Mouse (Mus musculus) heart, postnatal 36 days (tissue): ENCODE data around the gene Kctd19. TPM values are rescaled to one million over a fixed set of nuclear protein-coding genes. Genes with fewer than 3 reads are reported as not detected.
A peak's percentile ranks its signal among the peaks of the same experiment; 100 is the strongest.

Source experiments
- DNase-seq, 2 experiments: peaks; one replicate each; pipeline ENCODE4 v3.0.0; 2021 to 2022
- intact Hi-C: fragments of 180-260 bp; cut with DNase I; formaldehyde crosslinking; loops from one replicate; pipeline ENCODE4 v1.15.1; 2025
- total RNA-seq, 2 experiments: library from RNA; stranded (reverse); gene quantifications; 2 replicates each; pipeline ENCODE4 v1.2.3; 2021

The Kctd19 gene
- total RNA-seq, 2 experiments from 2014 or later, result 0.24 to 0.53 TPM

DNA sequence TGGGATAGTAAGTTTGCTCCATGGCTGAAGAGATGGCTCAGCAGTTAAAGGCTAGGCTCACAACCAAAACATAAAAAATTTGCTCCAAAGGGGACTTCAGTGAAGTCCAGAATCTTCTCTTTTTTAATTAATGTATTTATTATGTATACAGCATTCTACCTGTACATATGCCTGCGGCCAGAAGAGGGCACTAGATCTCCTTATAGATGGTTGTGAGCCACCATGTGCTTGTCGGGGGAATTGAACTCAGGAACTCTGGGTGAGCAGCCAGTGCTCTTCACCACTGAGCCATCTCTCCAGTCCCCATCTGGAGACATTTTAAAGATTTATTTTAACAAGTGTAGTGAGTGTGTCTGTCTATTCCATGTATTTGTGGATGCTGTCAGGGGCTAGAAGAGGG is 46.2 kb downstream of the Kctd19 start:
- intact Hi-C loops, result no loop called here
- DNase-seq, result no peak

DNA sequence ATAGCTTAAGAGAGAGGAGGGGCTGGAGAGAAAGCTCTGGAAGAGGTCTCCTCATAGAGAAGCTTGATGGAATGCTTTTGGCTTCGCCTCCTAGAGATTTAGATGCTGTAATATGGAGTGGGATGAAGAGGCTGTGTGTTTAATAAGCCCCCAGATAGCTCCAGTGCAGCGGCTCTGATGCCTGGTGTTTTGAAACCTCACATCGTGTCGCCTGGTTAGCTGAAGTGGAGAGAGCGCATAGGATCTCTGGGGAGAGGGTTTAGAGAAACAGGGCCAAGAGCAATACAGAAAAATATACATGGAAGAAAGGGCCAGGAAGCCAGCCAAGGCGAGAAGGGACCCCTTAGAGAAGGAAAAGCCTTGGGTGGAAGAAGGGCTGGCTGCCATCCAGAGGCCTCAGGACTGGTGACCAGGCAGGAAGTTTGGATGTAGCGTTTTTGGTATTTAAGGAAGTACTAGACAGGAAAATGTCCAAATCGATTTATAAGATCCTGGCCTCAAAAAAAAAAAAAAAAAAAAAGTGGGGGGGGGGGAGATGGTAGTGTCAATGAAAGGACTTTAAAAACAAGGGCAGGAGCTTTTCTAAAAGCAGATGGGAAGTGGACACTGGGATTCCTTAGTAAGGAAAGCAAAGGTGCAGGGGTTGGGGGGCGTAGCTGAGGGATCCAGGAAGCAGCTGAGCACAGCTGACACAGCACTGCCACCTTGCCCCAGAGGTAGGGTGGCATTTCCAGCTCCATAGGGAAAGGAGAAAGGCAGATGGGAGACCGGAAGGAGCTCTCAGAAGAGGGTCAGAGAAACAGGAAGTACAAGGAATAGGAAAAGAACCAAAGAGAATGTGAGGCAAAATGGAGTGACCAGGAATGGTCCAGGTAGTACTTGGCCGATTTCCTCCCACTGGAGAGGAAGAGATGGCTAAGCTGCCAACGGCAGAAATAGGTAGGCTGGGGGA is 51.3 kb downstream of the Kctd19 start:
- intact Hi-C loops, result no loop called here
- DNase-seq, result peak; percentile 25 to 45

DNA sequence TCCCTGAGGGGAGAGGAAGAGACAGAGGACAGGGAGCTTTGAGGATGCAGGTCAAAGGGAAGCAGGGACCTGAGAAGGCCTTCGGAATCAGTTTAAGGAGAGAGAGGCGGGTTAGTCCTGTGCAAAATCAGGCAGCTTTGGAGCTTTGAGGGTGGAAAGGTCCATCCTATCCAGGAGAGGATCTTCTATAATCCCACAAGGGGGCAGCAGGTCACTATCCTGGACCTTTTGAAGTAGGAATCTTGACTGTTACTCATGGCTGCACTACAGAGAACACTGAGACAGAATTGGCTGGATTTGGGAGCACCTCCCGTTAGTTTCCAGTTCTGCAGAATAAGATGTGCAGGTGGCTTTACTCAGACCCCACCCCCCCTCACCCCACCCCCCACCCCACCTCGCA is 53.7 kb downstream of the Kctd19 start:
- no peak for DNase-seq
- intact Hi-C loops, result loop anchor here (2.0 to 5.0 kb wide), 3 partner anchors 37 to 193 kb away; no protein-coding TSS in a partner anchor

DNA sequence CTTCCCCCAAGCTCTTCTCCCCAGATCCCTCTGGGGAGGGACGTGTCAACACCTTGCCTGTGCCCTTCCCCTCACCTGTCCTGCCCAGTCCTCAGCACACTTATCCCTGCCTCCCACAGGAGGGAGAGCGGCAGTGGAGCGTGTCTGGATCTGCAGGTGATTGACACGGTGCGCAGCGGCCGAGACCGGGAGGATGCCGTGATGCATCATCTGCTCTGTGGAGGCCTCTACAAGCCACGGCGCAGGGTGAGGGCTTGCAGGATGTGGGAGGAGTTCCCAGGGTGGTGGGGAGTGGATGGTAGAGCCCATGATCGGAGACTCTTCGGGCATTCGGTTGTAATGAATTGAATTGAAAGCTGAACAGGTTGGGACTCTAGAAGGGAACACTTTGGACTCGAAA is 54.1 kb downstream of the Kctd19 start:
- no peak for DNase-seq
- intact Hi-C loops, result loop anchor here (2.0 to 5.0 kb wide), 3 partner anchors 38 to 193 kb away; no protein-coding TSS in a partner anchor

DNA sequence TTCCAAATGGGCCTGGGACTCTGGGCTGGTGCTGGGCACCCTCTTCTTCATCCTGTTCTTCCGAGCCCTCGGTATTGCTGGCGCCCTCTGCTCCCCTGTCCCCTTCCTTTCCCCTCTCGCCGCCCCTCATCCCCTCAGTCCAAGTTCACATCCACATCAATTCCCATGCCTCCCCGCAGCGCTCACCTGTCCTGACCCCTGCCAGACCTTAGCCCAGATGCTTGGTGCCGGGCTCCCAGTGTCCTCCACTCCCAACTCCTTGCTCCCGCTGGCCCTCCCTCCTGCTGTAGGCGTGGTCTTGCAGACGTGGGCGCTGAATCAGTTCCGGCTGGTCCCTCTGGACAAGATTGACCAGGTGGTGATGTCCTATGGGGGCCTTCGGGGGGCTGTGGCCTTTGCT is 56.6 kb downstream of the Kctd19 start:
- intact Hi-C loops, result loop anchor here (5.0 kb wide), 1 partner anchor 196 kb away; no protein-coding TSS in a partner anchor
- no peak for DNase-seq

DNA sequence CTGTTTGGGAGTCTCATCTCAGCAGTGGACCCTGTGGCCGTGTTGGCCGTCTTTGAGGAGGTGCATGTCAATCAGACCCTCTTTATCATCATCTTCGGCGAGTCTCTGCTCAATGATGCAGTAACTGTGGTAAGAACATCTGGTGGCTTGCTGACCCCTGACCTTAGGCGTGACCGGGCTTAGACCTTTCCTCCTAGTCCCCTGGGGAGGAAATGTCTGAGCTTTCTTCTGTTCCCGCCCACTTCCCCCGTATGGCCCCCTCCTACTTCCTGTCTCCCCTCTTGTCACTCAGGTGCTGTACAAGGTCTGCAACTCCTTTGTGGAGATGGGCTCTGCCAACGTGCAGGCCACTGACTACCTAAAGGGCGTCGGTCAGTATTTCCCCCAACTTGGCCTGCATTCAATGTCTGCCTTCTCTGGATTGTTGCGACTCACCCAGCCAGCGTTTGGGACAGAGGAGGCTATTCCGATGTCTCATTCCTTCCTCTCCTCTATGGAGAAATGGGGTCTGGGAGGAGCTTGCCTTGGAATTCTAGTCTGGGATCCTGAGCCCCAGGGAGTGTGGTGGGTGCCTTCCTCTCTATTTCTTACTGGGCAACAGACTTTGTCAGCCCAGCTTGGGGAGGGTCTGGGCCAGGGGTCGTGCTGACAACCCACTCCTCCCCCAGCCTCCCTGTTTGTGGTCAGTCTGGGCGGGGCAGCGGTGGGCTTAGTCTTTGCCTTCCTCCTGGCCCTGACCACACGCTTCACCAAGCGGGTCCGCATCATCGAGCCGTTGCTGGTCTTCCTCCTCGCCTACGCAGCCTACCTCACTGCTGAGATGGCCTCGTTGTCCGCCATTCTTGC is 57.9 kb downstream of the Kctd19 start:
- peak in 1 of 2 experiments; percentile 42 for DNase-seq
- intact Hi-C loops, result loop anchor here (5.0 kb wide), 1 partner anchor 197 kb away; no protein-coding TSS in a partner anchor

DNA sequence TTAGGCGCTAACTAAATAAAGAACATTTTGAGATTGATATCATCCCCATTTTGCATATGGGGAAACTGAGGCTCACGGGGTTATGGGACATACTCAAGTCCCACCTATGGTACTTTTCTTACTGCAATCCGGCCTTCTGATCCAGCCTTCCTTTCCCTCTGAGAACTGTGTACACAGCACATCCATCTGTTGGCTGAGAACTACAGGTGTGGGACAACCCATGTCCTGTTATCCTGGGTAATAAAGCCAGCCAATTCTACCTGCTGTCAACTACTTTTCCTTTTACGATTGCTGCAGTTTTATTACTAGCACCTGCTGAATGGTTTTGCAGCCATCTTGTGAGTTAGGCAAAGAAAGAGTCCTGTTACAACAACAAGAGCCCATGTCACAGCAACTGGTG is 58.8 kb downstream of the Kctd19 start:
- intact Hi-C loops, result no loop called here
- no peak for DNase-seq

DNA sequence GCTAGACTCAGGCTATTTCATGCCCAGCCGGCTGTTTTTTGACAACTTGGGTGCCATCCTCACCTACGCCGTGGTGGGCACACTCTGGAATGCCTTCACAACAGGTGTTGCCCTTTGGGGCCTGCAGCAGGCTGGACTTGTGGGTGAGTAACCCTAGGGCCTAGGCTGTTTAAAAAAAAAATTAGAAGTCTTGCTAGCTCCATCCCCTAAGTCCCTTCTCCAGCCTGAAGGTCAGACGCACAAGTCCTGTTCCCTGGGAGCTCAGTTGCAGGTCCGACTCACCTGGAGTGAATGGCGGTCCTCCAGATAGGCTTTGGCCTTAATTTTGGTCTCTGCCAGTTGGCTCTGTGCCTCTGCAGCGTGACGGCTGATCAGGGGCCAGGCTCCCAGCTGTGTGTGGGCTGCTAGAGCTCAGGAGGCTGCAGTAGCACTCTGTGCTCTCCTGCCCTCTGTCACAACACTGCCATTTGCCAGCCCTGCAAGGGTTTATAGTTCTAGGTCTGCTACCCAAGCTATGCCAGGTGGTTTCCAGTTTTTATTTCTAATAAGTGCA is 59.6 kb downstream of the Kctd19 start:
- DNase-seq, result no peak
- intact Hi-C loops, result no loop called here

DNA sequence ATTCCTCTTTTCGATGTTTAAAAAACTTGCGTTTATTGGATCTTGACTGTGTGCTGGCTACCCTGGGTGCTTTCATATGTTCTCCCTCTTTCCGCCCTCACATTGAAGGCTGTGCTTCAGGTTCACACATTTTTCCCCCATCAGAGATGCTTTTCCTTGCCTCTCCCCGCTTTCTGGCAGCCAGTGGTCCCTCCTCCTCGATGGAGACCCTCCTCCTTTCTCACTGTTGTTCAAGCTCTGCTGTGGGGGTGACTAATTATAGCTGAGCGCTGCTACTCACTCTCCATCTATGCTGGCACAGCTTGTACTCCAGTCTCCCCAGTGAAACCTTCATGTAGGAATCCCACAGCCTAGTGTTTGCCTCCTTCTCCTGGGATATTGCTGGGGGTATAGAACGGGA is 63.1 kb downstream of the Kctd19 start:
- DNase-seq, result no peak
- intact Hi-C loops, result no loop called here

DNA sequence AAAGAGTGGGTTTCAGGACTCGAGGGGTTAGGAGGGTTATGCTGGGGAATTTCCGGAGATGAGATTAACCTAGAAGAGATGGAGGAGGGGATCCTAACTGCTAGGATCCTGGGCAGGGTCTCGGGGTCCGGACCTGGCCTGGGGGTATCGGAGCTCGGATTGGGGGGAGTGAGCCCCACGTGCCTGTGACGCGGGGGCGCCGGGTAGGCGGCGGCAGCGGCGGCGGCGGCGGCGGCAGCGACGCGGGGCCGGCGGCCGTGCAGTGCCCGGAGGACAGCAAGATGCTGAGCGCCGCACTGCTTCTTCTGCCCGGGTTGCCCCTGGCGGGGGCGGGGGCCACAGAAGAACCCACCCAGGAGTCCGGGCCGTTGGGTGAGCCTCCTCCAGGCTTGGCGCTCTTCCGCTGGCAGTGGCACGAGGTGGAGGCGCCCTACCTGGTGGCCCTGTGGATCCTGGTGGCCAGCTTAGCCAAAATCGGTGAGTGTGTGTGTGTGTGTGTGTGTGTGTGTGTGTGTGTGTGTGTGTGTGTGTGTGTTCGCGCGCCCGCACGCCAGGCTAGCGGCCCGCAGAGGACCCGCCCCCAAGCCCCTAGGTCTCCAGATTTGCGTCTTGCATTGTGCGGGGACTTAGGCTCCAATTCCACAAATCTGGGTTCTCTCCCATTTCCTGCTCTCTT is 64.1 kb downstream of the Kctd19 start:
- intact Hi-C loops, result no loop called here
- no peak for DNase-seq

DNA sequence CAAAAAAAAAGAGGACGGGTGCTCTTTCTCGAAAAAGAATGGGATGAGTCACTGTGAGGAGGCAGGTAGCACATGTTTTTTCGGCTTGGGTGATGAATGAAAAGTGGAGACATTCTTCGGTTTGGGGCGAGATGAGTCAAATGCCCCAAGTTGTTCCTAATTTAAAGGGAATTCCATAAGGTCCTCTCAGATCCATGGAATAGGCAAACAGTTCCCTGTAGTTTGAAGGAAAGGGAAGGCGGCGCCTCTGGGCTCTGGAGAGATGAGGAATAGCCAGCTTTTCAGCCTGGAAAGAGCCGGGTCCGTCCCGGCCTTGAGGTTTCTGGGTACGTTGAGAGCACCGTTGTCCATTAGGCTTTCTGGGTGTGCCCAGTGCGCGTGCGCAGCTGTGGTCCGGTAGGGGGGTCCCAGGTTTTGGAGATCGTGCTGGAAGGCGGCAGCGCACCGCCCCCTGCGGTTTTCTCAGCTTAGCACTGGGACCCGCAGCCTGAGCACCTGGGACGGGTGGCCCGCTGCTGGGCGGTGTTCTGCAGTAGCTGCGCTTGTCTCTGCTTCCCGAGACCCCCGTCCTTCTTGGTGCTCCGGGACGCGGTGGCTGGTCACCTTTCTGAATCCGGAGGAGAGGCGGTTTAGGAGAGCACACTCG is 64.7 kb downstream of the Kctd19 start, which contains the start of gene Slc9a5:
Slc9a5 (plus strand) TSS at position 394 of the 646 bp plus-strand sequence.
- peak; percentile 41 to 51 for DNase-seq
- intact Hi-C loops, result no loop called here

DNA sequence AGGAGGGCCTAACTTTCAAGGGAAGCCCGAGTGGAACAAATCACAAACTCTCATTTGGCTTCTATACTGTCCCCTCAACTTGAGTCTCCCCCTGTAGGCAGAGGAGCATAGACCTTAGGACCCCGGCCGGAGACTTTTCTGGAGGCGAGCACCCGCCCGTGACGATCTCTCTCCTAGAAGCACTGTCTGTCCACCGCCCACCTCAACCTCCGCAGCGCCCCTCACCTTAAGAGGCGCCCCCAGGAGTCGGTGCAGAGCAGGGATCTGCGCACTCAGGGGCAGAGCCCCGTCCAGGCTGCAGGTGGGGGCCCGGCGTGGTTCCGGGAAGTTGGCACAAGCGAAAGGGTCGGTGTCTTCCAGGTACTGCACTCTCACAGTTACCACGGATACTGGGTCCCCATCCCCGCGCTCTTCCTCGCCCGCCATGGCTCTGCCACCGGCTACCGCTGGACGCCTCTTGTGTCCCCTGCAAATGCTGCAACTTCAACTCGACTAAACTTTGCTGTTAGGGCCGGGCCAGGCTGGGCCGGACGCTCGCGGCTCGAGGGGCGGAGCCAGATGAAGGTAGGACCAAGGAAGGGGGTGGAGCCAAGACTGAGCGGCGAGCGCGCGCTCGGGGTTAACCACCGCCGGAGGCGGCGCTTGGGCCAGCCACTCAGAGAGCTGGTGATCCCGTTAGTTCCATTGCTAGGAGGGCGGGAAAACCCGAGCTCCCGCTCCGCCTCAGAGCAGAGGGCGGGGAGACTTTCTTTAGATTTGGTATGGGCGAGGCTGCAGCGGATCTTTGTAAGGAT is 65.7 kb downstream of the Kctd19 start, which contains the start of gene Fhod1:
Fhod1 (minus strand) TSS at position 526 of the 794 bp plus-strand sequence.
- intact Hi-C loops, result loop anchor here (2.0 kb wide), 1 partner anchor 21 kb away; the partner anchor contains the start of genes Lrrc29 and Tmem208
- DNase-seq, result peak; percentile 89 to 91

DNA sequence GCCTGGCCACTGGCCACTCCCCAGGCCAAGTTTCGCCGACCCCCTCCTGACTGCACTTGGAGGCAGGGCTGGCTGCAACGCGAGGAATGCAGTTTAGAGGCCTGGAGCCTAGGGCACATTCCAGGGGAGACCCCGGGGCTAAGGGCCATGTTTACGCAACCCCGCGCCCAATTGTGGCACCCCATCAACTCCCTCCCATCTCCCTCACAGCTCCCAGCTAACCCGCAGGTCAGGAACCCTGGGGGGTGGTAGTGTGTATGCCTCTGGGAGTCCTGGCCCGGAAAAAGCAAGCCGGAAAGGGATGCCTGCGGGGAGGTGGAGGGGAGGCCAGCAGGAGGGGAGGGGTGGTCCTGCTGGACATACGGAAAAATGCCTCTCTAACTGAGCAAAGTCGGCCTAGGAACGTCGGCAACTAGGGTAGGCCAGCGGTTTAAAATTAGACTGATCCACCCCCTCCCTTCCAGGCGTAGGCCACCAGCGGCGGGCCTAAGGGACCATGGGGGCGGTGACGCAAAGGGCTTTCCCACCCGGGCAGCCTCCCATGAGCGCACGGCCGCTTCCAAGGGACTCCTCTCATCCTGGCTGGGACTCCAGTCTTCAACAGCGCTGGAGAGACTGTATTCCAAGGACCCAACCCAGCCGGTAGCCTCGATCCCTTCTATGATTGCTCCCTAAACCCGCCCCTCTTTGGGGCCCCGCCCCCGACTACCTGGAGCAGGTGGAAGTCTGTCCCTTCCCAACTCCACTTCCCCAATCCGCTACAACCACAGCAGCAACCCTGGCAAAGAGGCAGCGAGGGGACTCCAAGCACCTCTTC is 66.5 kb downstream of the Kctd19 start:
- intact Hi-C loops, result loop anchor here (2.0 kb wide), 1 partner anchor 20 kb away; the partner anchor contains the start of genes Lrrc29 and Tmem208
- DNase-seq, result peak; percentile 72 to 79

DNA sequence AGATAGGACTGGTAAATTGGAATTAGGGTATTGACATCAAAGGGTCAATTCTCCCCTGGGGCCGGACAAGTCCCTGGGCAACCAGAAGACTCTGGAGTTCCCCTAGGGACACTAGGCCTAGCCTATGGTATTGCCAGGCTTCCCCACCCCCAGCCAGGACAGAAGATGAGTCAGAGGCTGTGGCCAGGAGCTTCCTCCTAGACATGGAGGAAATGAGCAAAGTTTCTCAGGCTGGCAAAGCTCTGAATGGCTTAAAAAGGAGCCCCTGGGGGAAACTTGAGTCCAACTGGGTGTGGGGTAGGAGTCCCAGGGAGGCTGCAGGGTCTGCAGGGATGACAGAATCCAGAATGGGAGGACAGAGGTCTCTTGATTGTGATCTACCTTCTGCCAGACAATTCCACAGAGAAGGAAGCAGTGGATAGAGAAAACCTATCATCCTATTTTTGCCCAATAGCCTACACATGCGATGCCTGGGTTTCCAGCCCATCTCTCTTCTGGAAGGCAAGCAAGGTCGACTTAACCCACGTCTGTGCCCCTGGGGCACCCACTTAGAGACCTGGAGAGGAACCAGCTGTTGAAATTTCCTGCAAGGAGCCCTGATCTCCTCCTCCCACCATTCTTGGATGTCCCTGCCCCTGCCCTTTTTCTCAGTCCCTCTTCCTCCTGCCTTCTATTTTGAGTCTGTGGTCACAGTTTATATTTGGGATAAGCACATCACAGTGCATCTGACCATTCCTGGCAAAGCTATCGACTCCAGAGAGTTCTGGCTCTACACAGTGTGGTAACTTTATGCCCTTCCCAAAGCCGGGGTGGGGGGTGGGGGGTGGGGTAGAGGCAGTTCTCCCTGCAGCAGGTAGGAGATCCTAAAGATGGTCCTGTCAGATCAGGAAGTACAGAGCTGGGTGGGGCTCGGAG is 68.0 kb downstream of the Kctd19 start:
- peak in 1 of 2 experiments; percentile 32 for DNase-seq

DNA sequence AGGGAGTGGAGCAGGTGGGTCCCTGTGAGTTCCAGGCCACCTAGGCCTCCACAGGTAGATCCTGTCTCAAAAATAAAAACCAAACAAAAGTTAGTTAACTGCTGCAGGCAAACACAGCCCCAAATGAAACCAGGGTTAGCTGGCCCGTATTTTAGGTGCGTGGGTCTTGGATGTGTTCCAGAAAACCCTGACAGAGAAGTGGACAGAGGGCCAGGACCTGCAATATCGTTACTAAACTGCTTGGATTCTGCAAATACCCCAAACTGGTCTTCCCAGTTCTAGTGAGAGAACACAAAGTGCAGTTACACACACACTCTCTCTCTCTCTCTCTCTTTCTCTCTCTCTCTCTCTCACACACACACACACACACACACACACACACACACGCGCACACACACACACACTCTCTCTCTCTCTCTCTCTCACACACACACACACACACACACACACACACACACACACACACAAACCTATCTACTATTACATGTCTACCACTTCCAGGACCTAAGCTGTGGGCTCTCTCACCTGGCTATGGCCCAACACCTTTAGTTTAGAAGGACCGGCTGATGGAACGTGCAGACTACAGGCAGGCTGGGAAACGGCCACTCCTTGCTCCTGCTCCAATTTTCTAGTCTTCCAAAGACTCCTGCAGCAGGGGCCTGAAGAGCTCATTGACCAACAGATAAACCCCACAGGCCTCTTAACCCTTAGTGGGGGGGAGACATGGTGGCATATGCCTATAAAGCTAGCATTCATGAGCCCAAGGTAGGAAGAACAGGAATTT is 69.3 kb downstream of the Kctd19 start:
- no peak for DNase-seq

More for the DNA sequence above, 68.0 kb downstream of the Kctd19 start:
- intact Hi-C loops, result no loop called here

DNA sequence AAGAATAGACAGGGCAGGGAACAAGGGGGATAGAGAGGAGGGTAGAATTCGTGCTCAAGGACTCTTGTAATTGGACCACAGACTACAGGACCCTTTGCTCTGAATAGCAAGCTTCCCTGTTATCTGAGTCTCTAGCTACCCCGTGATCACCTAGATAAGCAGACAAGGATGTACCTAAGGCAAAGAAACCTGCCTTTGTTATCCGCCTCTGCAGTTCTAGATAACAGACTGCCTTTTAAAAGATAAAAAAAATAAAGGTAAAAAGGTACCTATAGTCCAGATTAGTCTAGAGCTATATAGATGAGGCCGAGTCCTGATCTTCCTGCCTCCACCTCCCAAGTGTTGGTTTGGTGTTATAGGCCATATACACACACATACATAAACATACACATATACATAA is 70.5 kb downstream of the Kctd19 start:
- intact Hi-C loops, result no loop called here
- DNase-seq, result no peak

More for the DNA sequence above, 69.3 kb downstream of the Kctd19 start:
- intact Hi-C loops, result no loop called here
